Mouse (Mus musculus) 416B (cell line): Measurements from ENCODE around the gene Elavl2.
"Not testable (repeated sequence)": the region's sequence is repeated elsewhere in the genome, so short reads cannot be mapped to it uniquely, and the experiment has no call there.

Source experiments
- DNase-seq: peaks from one replicate; pipeline ENCODE4 v3.0.0; 2011; ENCODE audit warnings: low read depth

Gene Elavl2

DNA sequence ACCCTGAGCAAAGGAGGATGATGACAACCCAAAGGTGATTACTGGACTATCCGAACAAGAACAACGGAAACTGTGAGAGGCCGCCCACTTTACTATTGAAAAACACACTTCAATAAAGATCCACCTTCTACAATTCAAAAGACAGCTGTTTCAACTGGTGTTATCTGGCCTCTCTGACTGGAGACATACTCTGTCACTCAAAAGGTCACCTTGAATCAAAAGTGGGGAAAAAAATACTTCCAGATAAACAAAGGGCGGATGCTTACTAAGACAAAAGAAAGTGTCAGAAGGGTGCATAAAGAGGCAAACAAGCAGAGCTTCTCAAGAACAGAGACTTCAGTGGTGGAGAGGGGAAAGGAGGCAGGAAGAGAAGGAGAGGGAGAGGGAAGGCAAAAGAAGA, 66.4 kb downstream of the Elavl2 start:
- DNase-seq = no peak

DNA sequence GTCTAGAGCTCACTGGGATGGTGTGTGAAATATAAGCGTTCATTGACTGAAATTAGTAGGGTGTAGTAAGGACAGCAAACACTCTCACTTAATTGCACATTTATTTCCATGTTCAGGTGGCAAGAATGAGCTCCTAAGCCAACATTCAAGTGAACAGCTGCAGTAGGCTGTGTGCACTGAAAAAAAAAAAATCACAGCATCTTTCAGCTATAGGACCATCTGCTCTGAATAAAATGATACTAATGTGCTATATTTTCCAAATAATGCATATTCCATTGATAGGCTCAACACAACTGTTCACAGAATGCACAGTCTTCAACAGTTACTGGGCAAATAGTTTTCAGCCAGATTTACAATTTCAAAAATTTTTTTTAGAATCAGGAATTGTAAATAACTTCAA, 89.8 kb downstream of the Elavl2 start:
- no peak for DNase-seq

DNA sequence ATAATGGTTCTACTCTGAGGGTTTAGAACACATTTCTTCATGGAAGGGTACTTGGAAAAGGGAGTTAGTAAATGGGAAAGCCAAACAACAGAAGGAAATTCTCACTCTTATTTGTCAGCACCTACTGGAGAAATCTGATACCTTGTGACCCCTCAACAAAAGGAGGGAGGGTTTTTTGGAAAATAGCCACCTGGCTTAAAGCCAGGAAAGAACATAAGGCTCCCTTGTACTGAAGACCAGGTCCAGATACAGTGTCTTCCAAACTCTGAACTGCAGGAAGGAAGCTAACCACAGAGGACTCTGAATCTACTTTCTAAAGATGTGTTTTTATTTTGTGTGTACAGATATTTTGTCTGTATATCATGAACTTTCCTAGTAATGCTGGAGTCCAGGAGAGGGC, 102.9 kb downstream of the Elavl2 start:
- DNase-seq = no peak

DNA sequence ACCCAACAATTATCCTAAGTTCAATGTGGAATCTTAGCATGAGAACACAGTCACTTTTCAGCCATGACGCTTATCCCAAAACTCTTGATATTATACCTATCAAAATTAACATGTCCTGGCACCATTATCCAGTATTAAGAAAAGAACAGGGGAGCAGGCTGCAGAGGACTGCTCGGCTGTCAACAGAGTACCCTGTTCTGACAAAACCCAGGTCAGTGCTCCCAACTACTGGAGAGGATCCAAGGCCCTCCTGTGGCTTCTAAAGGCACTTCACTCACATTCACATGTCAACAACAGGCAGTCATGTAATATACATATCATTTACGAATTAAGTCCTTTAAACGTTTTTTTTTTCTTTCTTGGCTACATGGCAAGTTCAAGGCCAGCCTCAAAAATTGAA, 105.3 kb downstream of the Elavl2 start:
- no peak for DNase-seq

DNA sequence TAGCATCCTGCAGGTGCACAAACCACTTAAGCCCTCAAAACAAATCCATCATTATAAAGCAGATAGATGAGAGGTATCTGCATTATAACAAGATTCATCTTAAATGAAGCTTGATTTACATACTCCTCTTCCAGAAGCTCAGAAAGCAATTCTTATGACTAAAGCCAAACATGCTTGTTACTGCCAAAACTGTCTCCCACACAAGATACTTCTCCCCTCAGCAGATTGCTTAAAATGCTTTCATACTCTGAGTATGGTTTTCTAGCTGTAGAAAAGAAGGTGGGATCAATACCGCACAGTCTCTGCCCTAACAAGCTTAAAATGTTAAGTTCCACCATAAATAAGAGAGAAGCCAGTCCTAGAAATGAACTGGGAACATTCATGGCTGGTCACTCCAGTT, 109.1 kb downstream of the Elavl2 start:
- DNase-seq = no peak

DNA sequence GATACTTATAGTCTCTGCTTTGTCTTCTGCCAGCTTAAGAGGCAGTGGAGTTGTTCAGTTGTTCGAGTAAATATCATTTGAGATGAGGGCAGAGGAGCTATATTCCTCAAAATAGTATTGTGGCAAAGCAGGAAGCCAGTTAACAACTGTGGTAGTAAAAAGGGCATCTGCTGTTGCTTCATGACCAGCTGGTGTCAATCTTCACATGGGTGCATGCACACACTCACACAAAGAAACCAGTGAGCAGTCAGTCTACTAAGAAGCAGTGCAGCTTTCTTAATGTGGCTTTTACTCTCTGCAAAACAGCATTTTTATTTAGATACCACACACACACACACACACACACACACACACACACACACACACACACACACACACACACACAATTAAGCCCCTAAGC, 110.2 kb downstream of the Elavl2 start:
- DNase-seq = no peak

DNA sequence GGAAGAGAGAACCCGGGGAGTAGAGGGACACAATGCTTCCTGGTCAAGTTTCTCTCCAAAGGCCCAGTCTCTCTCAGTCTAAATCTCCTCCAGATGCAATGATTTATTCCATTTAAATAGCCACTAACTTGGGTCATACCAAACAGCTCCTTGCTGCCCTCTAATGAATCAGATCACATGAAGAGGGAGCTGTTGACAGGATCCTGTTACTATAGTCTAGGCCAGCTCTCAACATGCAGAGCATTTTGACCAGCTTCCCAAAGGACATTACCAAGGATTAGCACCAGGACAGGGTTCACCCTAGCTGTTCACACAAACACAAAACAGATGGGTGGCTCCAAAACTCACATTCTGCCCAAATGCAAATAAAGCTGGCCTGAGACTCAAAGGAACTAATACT, 111.4 kb downstream of the Elavl2 start:
- no peak for DNase-seq

DNA sequence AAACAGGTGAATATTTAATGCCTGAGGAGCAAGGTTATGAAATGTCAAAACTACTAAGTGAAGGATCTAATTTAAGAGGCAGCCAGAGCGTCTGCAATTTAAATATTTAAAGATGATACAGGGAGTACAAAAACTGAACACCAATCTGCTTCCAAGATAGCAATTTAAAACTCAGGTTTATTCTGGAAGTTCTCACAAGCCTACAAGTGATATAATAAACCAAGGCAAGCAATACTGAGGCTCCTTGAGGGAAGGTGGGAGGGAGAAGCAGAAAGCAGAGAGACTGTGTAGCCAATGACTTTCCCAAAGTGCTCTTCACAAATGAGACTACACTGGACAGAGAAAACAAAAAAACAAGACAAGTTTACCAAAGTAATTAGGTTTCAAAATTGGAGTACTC, 132.2 kb downstream of the Elavl2 start:
- no peak for DNase-seq

DNA sequence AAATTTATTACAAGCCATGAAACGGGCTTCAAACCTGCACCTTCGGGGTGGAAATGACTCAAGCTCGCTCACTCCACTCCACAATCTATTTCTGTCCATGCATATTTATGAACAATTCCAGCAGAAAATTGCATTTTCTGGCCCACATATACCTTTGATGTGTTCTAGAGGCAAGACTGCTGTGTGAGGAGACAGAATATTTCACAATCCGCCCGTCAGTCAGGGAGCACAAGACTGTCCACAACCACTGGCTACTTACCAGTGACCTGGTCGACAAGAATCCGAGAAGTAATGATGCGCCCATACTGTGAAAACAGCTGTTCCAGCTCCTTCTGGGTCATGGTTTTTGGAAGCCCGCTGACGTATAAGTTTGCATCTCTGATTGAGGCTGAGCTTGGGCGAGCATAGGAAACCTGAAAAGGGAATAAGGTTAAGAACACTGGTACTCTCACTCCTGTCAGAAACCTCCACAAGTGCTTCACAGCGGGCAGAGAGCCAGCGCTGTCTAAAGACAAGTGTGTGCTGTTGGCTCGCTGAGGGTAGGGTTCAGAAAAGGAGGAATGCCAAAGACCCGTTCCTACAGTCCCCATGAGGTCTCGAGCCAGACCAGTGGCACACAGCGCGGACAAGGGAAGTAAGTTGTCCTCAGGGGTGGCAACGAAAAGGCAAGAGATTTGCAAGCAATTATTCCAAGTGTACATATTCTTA, 136.7 kb downstream of the Elavl2 start:
- no peak for DNase-seq

DNA sequence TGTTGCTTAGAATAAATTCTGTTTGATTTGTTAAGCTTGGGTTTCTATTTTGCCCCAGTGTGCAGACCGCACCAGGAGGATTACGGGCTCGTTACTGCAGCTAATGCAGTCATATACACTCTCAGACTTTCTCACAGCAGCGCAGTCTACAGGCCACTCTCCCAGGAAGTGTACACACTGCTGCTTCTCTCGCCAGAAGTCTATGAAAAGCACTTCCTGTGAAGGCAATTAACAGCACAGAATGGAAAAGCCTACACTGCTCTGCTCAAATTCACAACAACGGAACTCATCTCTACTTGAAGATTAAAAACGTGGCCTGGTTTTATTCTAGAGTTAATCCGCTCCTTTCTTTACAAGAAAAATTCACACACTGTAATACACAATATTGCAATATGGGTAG, 137.7 kb downstream of the Elavl2 start:
- no peak for DNase-seq

DNA sequence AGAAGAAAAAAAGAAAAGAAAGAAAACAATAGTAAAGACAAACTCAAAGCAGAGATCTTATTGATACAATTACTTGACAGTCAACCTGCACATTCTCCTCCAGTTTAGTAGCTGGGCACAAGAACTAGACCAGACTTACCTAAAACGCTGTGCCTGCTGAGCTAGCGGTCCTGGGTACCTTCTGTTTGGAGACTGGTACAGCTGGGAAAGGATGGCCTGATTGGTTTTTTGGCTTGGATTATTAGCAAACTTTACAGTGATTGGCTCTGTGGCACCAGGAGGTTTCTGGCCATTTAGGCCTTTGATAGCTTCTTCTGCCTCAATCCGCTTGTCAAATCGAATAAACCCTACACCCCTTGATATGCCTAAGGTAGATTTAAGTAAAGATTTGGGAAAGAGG, 140.0 kb downstream of the Elavl2 start:
- no peak for DNase-seq

DNA sequence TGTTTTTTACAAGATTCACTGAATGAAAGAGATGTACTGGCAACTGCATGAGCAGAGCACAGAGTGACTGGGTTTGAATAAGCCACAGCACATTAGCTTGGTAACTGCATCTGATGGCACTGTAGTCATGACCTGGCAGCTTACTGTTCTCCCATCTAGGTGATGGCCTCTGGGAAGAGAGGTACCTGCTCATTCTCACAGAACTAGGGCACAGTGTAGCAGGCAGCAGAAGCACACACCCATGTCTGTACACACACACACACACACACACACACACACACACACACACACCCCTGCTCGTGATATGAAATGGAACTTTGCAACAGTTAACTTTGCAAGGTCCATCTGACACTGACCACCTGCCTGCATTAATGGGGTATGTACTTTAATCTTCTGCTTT, 151.9 kb downstream of the Elavl2 start:
- DNase-seq = no peak

DNA sequence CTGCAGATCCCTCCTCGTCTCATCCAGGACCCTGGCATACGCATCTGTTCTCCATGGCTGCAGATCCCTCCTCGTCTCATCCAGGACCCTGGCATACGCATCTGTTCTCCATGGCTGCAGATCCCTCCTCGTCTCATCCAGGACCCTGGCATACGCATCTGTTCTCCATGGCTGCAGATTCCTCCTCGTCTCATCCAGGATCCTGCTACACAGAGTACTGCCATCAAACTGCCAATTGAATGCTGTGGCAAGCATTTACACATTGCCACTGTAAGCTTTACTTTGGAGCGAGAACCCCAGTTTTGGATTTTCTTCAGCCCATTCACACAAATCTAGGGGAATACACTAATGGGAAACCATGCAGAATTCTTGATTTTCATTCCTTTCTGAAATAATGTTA, 155.4 kb downstream of the Elavl2 start:
- DNase-seq = not testable (repeated sequence)

DNA sequence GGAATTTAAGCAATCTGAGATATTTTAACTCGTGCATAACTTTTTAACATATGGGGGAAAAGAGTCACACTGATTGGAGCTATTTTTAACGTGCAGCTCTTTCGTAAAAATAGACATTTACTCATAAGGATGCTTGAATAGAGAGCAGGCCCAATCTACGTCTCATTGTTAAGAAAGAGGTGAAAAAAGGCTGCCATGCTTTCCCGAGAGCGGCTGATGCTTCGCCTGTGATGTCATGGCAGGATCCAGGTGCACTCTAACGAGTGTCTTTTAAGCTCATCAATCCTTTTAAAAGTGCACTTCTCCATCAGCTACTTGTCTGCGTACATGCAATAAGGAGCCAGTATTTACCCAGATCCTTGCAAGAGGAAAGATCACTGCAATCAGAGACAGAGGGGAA, 156.0 kb downstream of the Elavl2 start:
- DNase-seq = no peak

DNA sequence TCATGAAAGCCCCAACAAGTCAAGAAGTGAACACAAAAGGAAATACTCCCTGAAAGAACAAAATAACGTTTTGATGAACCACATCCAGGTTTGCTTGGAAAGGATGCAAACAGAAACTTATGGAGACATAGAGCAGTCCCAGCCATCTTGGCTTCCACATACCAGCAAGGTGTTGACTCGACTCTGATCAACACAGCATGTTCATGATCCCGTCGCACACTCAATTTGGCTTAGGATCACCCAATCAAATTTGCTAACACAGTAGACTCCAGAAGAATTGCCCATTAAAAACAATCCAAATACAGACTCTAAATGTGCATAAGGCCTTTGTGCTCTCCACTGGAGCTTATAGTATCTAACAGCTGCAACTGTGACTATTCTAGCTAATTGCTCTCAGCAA, 156.7 kb downstream of the Elavl2 start:
- no peak for DNase-seq

DNA sequence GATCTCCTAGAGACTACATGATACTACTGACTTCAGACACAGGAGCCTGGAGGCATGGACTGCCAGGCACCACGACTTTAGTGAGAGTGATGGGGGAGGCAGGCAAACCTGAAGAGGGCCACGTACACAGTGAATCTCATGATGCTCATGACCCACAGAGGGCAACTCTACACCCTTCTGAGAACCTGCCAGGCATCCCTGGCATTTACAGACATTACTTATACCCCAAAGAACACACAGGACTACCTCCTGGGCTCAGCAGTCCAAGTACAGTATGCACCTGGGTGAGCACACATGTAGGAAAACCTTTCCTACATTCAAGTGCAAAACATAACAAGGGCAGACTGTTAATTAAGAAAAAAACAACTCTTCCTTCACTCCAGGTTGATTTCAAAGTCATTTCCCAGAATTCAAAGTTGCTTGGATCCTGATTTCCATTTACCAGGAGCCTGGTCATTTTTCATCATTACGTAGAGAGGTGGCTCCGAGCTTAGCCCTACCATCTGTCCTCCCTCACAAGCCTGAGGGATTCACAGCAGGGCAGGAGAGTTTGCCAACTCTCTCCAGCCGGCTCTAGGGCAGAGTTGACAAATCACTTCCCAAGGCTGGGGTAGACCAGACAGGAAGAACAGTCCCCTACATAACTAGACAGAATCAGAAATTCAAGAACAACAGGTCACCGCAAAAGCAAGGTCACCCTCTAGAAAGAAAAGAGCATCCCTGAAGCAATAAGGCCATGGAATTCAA, 161.7 kb downstream of the Elavl2 start:
- DNase-seq = no peak

DNA sequence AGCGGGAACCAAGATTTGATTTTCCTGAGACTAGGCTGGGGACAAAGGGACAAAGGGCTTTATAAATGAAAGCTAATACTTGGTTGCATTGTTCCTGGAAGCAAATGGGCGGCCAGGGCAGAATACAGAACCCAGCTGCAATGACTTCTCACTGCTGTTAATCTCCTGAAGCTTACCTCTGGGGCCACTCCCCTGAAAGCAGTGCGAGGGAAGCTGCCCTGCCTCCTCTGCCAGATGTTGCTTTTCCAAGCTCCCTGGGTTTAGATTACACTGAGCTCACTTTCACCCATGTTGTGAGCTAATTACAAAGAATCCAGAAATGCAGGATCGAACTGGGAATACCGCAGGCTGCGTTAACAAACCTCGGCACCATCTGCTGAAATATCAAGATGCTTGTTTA, 163.6 kb downstream of the Elavl2 start:
- no peak for DNase-seq

DNA sequence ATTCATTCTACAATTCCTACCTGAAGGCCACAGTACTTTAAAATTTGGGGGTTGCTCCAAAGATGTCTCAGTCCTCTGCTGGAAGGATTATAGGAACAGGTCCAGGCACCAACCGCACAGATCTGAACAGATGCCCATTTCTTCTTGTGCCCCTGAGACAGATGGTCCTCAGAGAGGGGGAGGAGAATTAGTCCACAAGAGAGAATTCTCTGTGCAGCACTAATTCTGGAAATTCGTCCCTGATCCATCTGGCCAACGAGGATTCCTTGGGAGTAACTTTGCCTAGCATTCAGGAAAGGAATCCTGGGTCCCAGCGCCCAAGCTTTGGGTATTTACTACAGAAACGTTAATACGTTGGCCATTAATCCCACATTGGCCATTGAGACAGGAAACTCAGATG, 165.6 kb downstream of the Elavl2 start:
- DNase-seq = no peak

DNA sequence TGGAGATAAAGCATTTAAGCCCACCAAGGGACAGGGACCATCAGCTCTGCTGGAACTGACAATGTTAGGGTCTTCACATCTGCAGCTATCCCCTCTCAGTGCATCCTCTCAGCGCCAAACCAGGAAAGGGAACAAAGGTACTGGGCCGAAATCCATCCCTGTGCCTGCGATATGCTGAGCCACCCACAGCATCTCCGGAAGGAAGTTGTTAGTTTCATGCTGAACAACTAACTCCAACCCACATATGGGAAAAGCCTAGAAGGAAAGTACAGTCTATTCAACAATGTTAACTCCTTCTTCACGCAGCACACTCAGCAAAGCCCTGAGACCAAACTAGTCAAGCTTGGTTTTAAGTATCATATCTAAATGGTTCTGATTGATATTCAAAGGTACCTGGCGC, 167.0 kb downstream of the Elavl2 start:
- no peak for DNase-seq

DNA sequence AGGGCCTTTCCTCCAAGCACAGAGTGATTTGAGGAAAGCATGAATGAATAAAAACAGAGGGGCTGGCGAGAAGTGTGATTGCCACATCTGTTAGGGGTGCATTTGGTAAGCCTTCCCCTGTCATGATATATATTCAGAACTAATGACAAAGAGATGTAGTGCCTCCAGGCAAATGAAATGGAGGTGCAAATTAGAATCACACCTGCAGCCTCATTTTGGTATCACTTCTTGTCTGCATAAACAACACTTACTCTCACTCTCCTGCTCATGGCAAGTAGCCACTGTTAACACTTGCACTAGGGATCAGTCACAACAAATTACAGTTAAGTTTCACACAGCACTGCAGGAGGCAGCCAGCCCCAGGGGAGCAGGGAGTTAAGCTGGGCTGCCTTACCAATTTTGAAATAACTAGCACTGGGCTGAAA, 170.1 kb downstream of the Elavl2 start:
- no peak for DNase-seq

DNA sequence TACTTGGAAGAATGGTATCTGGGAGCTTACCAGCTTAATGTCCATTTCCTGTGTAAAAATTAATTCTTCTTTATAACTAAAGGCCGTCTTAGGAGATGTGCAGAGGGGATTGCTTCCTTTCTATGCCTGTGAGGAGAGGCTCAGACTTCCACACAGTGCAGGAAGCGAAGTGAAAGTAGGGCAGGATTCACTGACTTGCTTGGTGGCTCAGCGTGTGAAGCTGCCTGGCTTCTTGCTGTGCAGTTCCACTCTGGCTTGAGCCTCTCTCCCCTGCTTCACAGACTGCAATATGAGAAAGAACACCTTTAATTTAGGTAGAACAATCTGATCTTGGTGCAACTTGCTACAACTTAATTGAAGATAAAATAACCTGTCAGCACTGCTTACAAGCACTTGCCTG, 172.2 kb downstream of the Elavl2 start:
- DNase-seq = no peak

DNA sequence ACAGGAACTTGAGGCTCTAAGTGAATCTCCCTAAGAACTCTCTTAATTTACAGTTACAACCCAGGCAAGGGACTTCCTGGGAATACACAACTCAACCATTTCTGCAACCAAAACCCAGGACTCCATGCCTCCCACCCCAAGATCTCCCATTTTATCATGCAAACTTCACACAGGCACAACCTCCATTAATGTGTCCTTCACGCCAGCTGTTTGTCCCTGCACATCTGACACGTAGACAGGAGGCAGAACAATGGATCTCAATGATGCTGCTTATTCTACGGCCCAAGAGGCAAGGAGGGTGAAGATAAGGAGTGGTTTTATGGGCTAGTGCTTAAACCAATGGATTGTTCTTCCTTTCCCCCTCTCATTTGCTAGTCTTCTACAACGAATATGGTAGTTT, 176.8 kb downstream of the Elavl2 start:
- no peak for DNase-seq

DNA sequence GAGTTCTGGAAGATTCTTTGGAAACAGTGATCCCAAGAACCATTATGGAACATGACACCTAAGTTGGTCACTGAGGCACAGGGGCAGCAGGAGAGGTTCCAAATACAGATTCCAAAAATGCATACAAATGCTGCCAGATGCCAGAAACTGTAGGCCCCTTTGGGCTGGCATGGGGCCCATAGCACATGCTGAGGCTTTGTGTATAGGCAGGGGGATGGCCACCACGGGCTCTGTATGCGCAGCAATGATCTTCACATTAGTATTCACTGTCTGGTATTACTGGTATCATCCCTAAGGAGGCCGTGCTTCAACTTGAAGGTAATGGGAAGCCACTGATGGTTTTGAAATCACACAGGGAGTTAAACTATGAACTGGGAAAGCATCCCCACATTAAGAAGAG, 181.3 kb downstream of the Elavl2 start:
- DNase-seq = no peak

DNA sequence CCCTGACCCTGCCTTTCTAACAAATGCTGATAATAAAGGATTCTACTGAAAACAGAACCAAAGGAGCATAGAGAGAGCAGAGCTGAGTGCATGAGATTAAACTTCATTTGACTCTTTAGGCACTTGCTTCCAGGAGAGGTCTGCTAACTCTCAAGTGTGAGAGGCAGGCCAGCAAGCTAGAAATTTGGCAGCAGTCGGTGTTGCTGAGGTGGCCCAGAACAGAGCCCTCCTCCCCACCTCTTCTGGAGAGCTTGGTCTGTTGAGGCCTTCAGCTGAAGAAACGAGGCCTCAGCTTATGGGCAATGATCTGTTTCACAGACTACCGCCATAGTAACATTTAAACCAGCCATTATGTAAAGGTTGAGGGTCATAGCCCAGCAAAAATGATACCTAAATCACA, 186.7 kb downstream of the Elavl2 start:
- DNase-seq = no peak
